Mouse (Mus musculus): ENCODE data around the gene Rilpl1. TPM values are rescaled to one million over a fixed set of nuclear protein-coding genes. Genes with fewer than 3 reads are reported as not detected.

Gene Rilpl1
- polyA plus RNA-seq, 1 experiment from 2014 or later = 22.7 TPM

GRCm38 (mm10) chr5:124454082-124454419 is 77.1 kb downstream of the Rilpl1 start:
- H3K9me3 ChIP-seq (replicated peaks) = no peaks in the 10 kb centered on the region
- H3K4me3 ChIP-seq = no peak overlapping the region
- H3K36me3 ChIP-seq = peaks cover 99% of the 10 kb centered on the region
- H3K4me1 ChIP-seq = peaks cover 14% of the 10 kb centered on the region
- H3K27ac ChIP-seq (replicated peaks) = no peak overlapping the region
- DNase-seq (ENCODE audit: low spot score) = no peak
- 81% methylated on average over 1 of the region's 1 CpGs for WGBS
- no peaks in the 10 kb centered on the region for H3K27me3 ChIP-seq (ENCODE audit: low read depth, poor library complexity, severe bottlenecking)

DNA sequence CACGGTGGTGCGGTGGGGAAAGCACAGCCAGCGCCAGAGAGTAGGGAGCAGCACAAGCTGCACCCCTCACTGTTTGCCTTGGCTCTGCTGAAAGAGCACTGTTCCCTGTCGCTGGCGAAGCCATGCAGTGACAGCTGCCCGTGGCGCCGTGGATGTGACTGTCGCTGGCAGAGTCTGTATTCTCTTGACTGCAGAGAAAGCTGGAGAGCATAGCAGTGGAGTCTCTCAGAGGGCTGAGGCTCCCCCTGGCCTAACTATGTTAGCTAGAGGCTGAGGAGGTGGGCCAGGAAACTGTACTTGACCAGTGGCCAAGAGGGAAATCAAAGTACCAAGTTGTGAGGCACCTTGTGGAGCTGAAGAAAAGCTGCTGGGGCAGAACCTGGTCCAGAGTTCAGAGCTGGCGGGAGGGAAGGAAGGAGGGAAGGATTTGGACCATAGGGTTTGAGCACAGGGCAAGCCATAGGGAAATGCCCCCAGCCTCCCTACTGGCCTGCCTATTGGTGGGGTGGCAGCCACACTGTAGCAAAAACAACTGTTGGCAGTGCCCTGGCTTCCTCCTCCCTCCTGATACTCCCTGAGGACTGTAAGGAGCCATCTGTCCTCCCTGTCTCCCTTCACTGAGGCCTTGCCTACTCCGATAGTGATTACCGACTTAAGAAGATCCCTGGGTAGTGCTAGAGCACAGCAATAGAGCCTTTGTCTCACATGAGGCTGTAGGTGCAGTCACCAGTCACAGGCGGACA is 77.7 kb downstream of the Rilpl1 start:
- no peak overlapping the region for H3K27ac ChIP-seq (replicated peaks)
- 86% methylated on average over 13 of the region's 13 CpGs for WGBS

GRCm38 (mm10) chr5:124452494-124453228 is 78.5 kb downstream of the Rilpl1 start:
- Histone ChIP-seq H3K27me3 (ENCODE audit: low read depth, poor library complexity, severe bottlenecking) (no peaks in the 10 kb centered on the region), H3K36me3 (peaks cover 99% of the 10 kb centered on the region), H3K4me3 (no peak overlapping the region), H3K27ac (replicated peaks) (no peak overlapping the region), H3K4me1 (peaks cover 22% of the 10 kb centered on the region), H3K9me3 (replicated peaks) (no peaks in the 10 kb centered on the region)
- WGBS = 85% methylated on average over 15 of the region's 15 CpGs
- DNase-seq (ENCODE audit: low spot score) = no peak

More for the DNA sequence above, 77.7 kb downstream of the Rilpl1 start:
- DNase-seq (ENCODE audit: low spot score) = no peak
- Histone ChIP-seq H3K4me1 (peaks cover 19% of the 10 kb centered on the region), H3K9me3 (replicated peaks) (no peaks in the 10 kb centered on the region), H3K36me3 (peaks cover 99% of the 10 kb centered on the region), H3K4me3 (no peak overlapping the region), H3K27me3 (ENCODE audit: low read depth, poor library complexity, severe bottlenecking) (no peaks in the 10 kb centered on the region)

GRCm38 (mm10) chr5:124450641-124451340 is 80.4 kb downstream of the Rilpl1 start:
- Histone ChIP-seq H3K4me3 (no peak overlapping the region), H3K27ac (replicated peaks) (no peak overlapping the region), H3K9me3 (replicated peaks) (no peaks in the 10 kb centered on the region), H3K36me3 (peaks cover 91% of the 10 kb centered on the region), H3K4me1 (peaks cover 39% of the 10 kb centered on the region), H3K27me3 (ENCODE audit: low read depth, poor library complexity, severe bottlenecking) (no peaks in the 10 kb centered on the region)
- no peak for DNase-seq (ENCODE audit: low spot score)
- WGBS = 89% methylated on average over 16 of the region's 16 CpGs

DNA sequence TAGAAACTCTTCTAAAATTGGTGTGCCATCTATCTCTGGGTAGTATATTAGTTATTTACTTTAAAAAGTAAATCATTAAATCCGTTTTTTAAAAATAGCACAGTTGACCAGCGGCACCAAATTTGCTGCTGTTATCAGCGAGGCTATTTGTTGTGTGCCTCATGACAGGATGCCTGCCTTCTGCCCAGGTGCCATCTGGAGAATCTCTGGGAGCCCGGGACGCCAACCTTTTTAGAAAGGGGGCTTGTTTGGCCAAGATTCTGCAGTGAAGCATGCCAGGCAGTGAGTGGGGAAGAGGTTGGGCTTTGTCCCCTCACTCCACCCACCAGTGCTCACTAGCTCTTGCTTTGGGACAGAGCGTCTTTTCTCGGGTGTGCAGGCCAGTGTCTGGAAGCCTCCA is 81.1 kb downstream of the Rilpl1 start:
- H3K9me3 ChIP-seq (replicated peaks) = no peaks in the 10 kb centered on the region

GRCm38 (mm10) chr5:124449494-124449893 is 81.7 kb downstream of the Rilpl1 start:
- Histone ChIP-seq H3K9me3 (replicated peaks) (no peaks in the 10 kb centered on the region), H3K4me1 (peaks cover 46% of the 10 kb centered on the region), H3K4me3 (no peak overlapping the region), H3K27me3 (ENCODE audit: low read depth, poor library complexity, severe bottlenecking) (no peaks in the 10 kb centered on the region), H3K27ac (replicated peaks) (no peak overlapping the region), H3K36me3 (peaks cover 78% of the 10 kb centered on the region)
- WGBS = 82% methylated on average over 6 of the region's 6 CpGs
- DNase-seq (ENCODE audit: low spot score) = no peak

More for the DNA sequence above, 81.1 kb downstream of the Rilpl1 start:
- Histone ChIP-seq H3K36me3 (peaks cover 84% of the 10 kb centered on the region), H3K27me3 (ENCODE audit: low read depth, poor library complexity, severe bottlenecking) (no peaks in the 10 kb centered on the region), H3K4me1 (peaks cover 40% of the 10 kb centered on the region), H3K4me3 (no peak overlapping the region), H3K27ac (replicated peaks) (no peak overlapping the region)
- WGBS = 94% methylated on average over 7 of the region's 7 CpGs
- DNase-seq (ENCODE audit: low spot score) = no peak

DNA sequence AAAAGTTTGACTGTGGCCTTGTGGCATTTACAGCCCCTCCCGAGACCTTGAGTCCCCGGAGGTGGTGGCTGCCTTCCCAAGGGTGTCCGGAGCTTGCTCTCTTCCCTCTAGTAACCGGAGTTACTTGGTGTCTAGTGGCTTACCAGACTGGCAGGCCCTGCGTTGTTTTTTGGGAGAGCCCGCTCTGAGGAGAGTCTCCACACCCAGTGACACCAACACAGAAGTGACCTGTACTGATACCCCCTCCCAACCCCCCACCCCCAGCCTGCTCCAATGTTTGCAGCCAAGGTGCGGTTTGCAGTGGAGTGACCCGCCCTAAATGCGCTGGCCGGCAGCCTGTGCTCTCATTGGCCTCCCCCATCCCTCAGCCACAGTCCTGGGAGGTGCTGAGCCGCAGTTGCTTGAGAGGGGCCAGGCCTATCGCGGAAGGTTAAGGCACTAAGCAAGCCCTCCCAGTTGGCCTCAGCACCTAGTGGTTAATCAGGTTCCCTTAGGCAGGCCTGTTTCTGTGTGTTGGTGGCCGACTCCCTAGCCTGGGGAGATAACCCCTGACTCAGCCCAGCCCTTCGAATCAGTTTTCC is 84.8 kb downstream of the Rilpl1 start:
- Histone ChIP-seq H3K36me3 (peaks cover 56% of the 10 kb centered on the region), H3K9me3 (replicated peaks) (no peaks in the 10 kb centered on the region), H3K27ac (replicated peaks) (peak overlapping the region; percentile 96), H3K27me3 (ENCODE audit: low read depth, poor library complexity, severe bottlenecking) (no peaks in the 10 kb centered on the region), H3K4me3 (peak overlapping the region; percentile 94), H3K4me1 (peaks cover 43% of the 10 kb centered on the region)
- peak; percentile 66 for DNase-seq (ENCODE audit: low spot score)
- 3% methylated on average over 15 of the region's 15 CpGs for WGBS

- Histone ChIP-seq H3K27me3 (ENCODE audit: low read depth, poor library complexity, severe bottlenecking) (no peaks in the 10 kb centered on the region), H3K4me3 (peak overlapping the region; percentile 94), H3K9me3 (replicated peaks) (no peaks in the 10 kb centered on the region), H3K4me1 (peaks cover 47% of the 10 kb centered on the region), H3K36me3 (peaks cover 49% of the 10 kb centered on the region), H3K27ac (replicated peaks) (peak overlapping the region; percentile 96)
- DNase-seq (ENCODE audit: low spot score) = peak; percentile 63
- WGBS = under 1% methylated on average over 56 of the region's 77 CpGs
These were observed 85.4 kb downstream of the Rilpl1 start for GRCm38 (mm10) chr5:124445621-124446293.

- peak overlapping the region; percentile 96 for H3K27ac ChIP-seq (replicated peaks)
- H3K27me3 ChIP-seq (ENCODE audit: low read depth, poor library complexity, severe bottlenecking) = no peaks in the 10 kb centered on the region
- peaks cover 54% of the 10 kb centered on the region for H3K4me1 ChIP-seq
- peak; percentile 70 for DNase-seq (ENCODE audit: low spot score)
- H3K36me3 ChIP-seq = peaks cover 41% of the 10 kb centered on the region
- 17% methylated on average over 66 of the region's 66 CpGs for WGBS
- peak overlapping the region; percentile 94 for H3K4me3 ChIP-seq
- H3K9me3 ChIP-seq (replicated peaks) = no peaks in the 10 kb centered on the region
These were observed 86.3 kb downstream of the Rilpl1 start for GRCm38 (mm10) chr5:124444661-124445561.

- 69% methylated on average over 3 of the region's 3 CpGs for WGBS
These were observed 87.0 kb downstream of the Rilpl1 start for GRCm38 (mm10) chr5:124444208-124444607.

More at GRCm38 (mm10) chr5:124444208-124444607, 87.0 kb downstream of the Rilpl1 start:
- no peak for DNase-seq (ENCODE audit: low spot score)
- Histone ChIP-seq H3K9me3 (replicated peaks) (no peaks in the 10 kb centered on the region), H3K36me3 (peaks cover 34% of the 10 kb centered on the region), H3K4me3 (peak overlapping the region; percentile 94; the same call in 1 of the 2 replicates), H3K4me1 (peaks cover 50% of the 10 kb centered on the region), H3K27ac (replicated peaks) (no peak overlapping the region), H3K27me3 (ENCODE audit: low read depth, poor library complexity, severe bottlenecking) (no peaks in the 10 kb centered on the region)

Measured in midbrain, embryonic 10.5 days (tissue).